Mouse (Mus musculus): Measurements from ENCODE around the gene Med8.
A peak's percentile ranks its signal among the peaks of the same experiment; 100 is the strongest.

Gene Med8

DNA sequence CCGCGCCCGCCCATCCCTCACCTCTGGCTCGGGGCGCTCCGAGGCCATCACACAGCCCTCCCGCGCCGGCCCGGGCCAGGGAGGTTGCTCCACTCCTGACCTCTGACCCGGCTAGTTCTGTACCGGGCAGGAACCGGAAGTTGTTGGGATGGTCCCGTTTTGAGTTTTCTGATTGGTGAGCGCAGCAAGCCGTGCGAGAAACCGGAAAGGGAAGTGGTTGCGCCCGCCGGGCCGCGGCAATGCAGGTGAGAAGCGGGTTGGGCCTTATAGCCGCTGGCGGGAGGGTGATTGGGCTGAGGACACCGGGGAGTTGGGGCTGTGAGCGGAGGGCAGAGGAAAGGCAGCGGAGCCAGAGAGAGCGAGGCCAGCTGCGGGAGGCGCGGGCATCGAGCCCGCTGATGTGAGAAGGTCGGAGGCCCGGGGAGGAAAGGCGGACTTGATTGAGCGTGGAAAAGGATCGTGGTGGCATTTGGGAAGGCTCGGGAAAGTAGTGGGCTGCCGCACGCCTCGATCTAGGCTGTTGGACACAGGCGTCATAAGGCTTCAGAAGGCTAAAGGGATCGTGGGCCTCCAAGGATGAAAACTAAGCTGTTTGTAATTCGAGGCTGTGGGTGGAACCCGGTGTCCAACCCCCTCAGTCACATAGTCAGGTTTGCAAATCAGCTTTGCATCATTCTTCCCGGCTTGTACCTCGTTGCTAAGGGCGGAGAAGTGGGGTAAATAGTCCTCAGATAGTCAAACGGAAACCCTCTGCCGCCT, at the start of gene Med8, which contains the start of gene Szt2:
TSS of gene Med8 (plus strand) at position 196 of the 759 bp plus-strand sequence.
TSS of gene Szt2 (minus strand) at position 132 of the 759 bp plus-strand sequence.
- DNase-seq (ENCODE audit: low read depth): peak; percentile 96

DNA sequence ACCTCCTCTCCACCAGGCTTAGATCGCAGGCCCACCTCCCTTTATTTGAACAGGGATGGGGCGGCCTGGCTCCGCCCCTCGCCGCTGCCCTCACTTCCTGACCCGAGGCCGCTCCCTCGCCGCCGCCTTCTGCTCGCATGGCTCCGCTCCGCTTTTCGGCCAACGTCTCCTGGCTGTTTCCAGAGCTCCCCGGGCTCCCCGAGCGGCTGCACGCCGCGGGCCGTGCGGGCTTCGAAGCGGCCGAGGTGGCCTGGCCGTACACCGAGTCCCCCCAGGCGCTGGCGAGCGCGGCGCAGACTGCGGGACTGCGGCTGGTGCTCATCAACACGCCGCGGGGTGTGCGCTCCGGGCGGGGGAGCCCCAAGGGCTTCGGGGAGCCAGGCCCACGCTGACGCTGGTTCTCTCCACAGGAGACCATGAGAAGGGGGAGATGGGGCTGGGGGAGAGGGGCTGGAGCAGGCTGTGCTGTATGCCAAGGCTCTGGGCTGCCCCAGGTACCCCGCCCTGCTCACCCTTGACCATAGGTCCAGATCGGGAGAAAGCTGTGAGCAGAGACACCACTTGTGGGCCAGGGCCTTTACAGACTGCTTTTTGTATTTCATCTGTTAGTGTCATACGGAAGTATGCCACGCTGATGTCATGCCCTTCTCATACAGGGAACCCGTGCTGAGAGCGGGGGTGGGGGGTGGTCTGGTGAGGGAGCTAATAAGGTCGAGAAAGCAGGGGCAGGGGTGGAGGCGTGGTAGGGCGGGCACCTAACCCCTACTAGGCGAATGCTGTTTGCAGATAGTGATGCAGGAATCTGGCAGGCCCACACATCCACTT, 49.0 kb upstream of the Med8 start:
- DNase-seq (ENCODE audit: low read depth): peak; percentile 78

DNA sequence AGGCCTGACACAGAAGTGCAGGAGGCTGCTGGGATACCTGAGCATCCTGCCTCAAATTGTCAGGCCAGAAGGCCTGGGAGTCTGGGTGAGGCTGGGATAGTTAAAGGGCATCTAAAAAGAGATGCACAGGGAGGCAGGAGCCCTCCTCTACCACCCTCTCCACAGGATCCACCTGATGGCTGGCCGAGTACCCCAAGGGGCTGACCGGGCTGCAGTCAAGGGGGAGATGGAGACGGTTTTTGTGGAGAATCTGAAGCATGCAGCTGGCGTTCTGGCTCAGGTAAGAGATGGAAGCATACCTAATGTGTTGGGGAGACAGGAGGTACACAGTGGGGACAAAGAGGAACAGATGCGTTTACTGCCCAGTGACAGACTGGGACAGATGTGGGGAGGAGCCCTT, 47.7 kb upstream of the Med8 start:
- DNase-seq (ENCODE audit: low read depth): no peak

DNA sequence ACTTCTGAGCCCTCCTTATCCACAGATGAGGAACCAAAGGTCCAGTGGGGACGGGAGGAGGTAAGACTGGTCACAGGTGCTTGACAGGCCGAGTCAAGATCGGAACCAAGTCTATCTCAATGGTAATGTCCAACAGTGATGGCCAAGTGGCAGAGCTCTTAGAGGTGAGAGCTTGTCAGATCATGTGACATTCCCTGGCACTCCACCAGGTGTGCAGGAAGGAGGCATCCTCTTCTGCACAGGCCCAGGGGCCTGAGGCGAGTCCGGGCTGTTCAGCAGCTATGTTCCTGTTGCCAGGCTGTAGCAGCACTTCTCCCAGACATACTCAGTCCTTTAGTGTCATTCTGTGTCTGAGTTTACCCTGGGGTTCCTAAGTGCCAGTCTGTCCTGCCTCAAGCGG, 46.3 kb upstream of the Med8 start:
- no peak for DNase-seq (ENCODE audit: low read depth)

DNA sequence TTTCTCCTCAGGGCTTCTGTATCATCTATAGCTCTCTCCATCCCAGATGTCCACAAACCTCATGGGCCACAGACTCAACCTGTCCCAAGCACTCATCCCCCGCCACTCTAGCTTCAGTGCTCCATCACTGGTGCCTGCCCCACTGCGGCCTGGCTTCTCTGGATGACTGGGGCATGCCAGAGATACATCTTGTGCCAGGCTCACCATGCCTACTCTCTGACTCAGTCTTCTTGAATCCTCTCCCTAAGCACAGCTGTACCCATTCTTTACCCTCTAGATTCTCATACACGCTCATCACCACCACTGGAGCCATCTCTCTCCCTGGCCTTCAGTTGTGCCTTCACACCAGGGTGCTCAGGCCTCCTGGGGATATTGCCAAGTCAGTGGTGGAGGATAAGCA, 45.2 kb upstream of the Med8 start:
- DNase-seq (ENCODE audit: low read depth): no peak

DNA sequence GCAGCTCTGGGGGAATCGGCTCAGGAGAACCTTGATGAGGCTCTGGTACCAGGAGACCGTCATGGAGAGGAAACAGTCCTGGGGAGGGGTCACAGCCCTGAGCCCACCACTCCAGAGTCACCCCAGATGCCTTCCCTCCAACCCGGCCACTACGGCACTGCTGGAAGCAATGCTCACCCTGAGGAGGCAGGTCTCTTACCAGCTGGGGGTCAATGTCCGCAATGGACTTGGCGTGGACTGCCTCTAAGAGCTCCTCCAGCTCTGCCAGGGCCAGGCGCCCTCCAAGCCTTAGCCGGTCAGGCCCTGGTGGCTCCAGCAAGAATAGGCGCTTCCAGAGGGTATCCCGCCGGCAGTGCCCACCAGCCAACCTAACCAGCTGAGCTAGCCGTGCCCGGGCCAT, 44.5 kb upstream of the Med8 start:
- DNase-seq (ENCODE audit: low read depth): no peak

DNA sequence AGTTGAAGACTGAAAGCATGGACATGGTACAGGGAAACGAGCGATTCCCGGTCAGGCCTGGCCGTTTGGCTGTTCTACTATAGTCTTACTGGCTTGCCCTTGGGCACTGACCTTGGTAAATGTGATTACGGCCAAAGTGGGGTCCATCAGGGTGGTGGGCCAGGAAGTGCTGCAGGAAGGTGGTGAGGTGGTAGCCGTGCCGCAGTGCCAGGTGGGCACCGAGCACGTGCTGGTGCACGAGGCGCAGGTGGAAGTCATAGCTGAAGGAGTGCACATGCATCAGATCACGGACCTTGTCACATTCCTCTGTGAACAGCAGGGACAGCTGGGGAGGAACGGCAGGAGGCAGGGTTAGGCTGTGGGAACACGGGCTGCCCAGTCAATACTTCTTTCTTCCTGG, 43.1 kb upstream of the Med8 start:
- DNase-seq (ENCODE audit: low read depth): no peak

DNA sequence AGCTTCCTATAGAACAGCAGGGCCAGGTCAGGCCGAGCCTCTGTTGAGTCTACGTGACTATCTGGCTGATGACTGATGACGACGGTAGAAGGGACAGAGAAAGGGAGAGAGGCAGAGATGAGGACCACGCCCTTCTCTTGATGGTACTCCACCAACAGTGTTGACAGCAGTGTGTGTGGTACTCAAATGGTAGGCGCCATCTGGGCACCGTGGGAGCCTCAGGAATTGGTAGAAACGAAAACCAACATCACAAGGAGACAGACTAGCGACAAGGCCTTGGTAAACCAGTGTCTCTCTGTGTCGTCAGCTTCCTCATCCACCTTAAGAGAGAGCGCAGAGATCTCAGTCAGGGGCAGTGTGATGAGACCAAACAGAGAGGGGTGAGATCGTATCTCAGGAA, 41.6 kb upstream of the Med8 start:
- no peak for DNase-seq (ENCODE audit: low read depth)

DNA sequence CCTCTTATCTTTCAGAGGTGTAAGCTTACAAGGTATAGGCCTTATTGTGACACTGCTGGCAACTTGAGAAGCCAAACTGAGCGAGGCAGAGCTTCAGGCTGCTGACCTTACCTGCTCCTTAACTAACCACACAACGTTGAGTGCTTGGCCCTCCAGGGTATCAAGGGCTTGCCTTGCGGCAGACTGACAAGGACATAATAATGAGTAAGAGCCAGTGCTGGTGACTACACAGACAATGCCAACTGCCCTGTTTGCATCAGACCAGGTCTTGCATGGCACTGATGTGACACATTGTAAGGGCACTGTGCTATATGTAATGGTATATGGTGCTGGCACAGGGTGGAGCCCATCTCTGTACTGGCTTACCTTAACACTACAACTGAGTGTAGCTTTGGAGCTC, 40.5 kb upstream of the Med8 start:
- no peak for DNase-seq (ENCODE audit: low read depth)

DNA sequence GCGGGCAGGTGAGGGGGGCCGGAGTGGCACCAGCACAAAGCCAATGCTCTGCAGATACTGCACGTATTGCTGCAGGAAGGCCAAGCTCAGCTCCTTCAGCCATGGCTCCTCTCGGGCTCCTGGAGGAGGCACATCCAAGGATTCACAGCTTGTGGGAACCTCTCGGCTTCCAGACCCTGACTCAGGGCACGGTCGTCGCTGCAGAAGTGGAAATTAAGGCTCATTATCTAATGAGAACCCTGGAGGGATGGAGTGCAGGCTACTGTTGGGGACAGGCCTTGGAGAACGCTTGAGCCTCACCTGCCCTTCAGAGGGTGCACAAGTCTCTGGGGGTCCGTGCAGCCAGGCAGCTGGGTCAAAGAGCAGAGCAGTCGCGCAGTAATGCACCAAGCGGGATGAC, 37.3 kb upstream of the Med8 start:
- no peak for DNase-seq (ENCODE audit: low read depth)

DNA sequence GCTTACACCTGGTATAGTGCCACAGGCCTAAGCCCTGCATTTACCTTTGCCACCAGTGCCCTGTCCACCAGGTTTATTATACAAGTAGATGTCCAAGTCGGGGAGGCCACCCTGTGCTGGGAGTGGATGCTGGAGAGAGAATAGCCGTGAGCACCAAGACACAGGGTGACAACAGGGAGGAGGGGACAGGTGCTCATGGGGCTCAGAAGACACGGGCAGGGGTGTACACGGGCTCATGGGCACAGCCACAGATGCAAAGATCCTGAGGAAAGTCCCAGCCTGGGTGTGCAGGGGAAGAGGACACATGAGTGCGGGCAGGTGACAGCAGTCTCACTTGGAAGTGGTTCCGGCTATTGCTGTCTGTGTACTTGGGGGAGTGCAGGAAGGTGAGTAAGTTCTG, 33.1 kb upstream of the Med8 start:
- DNase-seq (ENCODE audit: low read depth): no peak

DNA sequence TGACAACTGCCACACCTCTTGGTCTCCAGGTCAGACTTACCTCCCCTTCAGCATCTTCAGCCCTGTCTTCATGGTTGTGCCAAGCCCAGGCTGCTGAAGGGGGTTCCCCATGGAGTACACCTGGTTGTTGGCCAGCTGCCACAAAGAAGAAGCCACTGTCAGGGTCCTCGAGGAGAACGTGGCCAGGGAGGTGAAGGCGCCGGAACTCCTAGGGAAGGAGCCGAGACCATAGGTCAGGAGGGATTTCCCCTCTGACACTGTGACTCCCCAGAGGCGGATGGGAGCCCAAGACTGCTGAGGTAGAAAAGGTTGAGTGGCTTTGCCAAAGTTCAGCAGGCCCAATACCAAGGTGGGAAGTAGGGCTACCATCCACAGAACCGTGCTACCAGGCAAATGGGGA, 25.9 kb upstream of the Med8 start:
- no peak for DNase-seq (ENCODE audit: low read depth)

DNA sequence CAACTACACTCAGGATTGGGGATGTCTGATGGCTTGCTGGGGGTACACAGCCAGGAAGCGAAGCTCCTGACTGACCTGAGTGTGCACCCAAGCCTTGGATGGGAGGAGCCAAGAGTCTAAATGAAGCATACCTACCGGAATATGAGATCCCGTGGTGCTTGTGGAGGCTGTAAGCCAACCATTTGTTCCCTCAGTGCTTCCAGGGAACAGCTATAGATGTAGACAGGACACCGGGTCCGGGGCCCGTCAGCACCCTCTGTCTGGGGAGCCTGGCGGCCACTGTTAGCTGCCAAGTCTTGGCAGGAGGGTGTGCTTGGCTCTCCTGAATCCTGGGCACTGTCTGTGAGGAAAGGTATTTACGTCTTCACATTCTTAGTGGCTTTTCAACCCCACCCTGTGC, 21.8 kb upstream of the Med8 start:
- no peak for DNase-seq (ENCODE audit: low read depth)

DNA sequence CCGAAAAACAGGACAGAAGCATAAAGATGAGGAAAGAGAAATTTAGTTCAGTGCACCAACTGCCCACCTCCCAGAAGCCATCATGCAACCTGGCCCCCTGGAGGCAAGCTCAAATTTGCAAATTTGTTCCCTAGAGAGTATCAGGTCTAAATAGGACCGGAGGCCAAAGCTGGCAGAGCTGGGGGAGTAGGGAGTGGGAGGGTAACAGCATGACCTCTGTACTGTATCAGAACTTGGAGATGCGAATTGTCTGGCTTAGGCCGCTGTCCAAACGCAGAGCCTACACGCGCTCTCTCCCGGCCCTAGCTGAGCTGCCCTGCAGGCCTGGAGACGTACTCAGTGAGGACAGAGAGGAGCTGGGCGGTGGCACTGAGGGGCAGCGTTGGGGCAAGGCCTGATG, 19.0 kb upstream of the Med8 start:
- no peak for DNase-seq (ENCODE audit: low read depth)

DNA sequence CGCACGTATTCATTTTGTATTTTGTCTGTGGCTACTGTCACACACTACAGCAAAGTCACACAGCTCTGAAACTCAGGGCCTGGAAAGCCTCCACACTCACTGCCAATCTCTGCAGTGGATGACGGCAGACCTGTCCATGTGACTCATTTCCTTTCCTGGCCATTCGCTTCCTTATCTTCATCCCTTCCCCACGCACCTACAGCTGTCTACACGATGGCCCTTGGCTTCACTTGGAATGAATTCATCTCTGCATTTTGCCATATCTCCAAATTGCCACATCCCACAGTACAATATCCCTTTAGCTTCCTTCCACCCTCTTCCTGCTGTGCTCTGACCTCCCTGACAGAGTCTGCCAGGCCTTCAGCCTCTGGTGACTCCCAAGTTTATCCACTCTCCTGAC, 14.6 kb upstream of the Med8 start:
- peak; percentile 15 for DNase-seq (ENCODE audit: low read depth)

DNA sequence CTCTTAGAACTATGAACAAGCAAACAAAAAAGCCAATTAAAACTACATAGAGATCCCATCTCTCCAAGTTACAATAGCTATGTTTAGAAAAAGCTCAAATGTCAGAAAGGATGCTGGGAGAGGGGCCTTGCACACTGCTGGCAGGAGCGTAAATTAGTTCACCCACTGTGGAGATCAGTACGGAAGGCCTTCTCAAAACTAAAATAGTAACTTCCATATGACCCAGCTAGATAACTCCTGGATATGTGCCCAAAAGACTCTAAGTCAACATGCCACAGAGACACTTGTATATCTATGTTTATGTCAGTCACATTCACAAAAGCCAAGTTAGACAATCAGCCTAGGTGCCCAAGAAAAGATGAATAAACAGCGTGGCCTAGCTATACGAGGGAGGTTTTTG, 13.8 kb upstream of the Med8 start:
- no peak for DNase-seq (ENCODE audit: low read depth)

DNA sequence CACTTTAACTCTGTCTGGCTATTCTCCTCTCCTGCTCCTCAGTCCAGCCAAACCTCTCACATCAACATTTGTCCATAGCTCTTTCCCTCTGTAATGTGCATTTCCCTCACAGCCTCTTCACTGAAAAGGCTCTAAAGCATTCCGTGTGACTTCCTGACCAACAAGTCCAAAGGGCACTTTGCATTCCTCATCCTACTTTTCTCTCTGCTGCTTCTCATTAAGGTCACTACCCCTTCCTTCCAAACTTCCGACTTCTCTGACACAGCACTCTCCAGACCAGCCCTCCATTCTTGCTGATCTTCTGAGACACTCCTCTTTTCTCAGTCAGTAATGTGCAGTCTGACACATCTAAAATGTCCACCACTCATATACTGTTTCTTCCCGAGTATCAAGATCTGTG, 12.7 kb upstream of the Med8 start:
- DNase-seq (ENCODE audit: low read depth): no peak

DNA sequence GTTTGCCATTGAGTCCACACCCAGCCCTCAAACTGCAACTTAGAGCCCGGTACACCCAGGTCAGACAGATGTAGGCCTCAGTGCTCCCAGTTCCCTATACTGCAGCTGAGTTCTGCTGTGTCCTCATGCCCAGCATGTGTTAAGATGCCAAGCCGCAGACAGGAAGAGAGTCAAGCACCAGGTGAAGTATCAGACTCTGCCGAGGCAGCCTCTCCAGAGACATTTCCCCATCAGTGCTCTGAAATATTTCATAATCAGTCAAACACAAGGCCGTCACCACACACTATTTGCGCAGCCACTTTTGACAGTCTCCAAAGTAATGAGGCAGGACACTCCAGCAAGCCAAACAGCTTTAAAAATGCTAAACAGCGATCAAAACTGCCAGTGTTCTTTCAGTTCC, 10.7 kb upstream of the Med8 start:
- DNase-seq (ENCODE audit: low read depth): no peak

DNA sequence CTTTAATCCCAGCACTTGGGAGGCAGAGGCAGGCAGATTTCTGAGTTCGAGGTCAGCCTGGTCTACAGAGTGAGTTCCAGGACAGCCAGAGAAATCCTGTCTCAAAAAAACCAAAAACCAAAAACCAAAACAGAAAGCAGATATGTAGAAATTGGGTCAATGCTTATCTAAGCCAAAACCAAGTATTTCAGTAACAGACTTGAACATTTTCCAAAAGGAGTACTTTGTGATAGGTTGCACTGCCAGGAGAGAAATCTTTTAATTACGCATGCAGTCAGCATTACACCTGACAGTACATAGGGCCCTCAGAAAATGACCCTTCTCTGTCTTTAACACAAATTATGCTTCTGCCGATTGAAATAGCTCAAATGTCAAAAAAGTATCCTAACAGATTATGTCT, 7.7 kb upstream of the Med8 start:
- DNase-seq (ENCODE audit: low read depth): no peak

DNA sequence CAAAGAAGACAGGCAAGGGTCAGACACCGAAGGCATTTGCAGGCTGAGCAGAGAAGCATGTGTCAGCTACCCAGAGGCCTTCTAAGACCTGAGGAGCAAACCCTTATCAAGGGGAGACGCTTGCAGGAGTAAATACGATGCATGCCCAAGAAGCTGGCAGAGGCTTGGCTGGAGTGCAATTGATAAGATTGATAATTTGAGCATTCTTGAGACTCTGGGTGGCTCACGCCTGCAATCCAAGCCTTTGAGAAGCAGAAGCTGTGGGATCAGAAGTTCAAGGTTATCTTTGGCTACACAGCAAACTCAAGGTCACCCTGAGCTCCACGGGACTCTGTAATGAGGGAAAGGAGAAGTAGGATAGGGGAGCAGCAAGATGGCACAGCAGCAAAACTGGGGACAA, 7.2 kb upstream of the Med8 start:
- no peak for DNase-seq (ENCODE audit: low read depth)

DNA sequence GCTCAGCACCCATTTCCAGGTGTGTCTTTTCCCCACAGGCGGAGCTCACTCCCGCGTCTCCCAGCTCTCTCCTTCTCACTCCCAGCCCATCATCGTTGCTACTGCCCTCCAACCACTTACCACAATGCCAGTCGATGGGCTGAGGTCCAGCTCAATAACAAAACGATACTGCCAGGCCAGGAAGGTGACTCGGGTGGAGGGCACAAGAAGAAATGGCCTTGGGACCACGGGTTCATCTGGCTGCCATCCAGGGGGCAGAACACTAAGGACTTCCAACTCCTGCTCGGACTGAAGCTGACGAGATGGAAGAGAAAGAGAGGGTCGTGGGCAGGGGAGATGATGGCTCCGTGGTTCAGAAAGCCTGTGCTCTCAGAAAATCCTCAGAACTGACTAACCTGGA, 6.4 kb upstream of the Med8 start:
- DNase-seq (ENCODE audit: low read depth): no peak

DNA sequence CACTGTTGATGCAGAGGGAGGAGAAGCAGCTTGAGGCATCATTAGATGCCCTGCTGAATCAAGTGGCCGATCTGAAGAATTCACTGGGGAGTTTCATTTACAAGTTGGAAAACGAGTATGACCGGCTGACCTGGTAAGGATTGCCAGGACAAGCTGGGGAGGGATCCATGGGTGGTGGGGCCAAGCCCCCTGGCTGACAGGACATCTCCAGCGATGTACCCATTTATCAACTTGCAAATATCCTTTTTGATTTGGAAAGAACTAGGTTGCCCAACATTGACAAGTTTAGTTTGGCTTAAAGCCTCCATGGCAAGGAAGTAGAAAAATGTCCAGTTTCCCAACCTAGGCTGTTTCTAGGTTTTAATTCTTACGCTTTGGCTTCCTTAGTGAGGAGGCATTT, 1.7 kb downstream of the Med8 start:
- no peak for DNase-seq (ENCODE audit: low read depth)

DNA sequence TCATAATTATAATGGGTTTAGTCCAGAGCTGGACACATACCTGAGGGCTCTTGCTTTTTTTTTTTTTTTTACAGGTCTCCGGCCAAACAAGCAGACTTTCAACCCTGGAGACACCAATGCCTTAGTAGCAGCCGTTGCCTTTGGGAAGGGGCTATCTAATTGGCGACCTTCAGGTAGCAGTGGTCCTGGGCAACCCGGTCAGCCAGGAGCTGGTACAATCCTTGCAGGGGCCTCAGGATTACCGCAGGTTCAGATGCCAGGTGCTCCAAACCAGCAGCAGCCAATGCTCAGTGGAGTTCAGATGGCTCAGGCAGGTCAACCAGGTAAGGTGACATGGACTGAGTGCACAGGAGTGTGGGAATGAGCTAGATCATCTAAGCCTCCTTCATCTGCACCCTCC, 4.4 kb downstream of the Med8 start:
- DNase-seq (ENCODE audit: low read depth): no peak

DNA sequence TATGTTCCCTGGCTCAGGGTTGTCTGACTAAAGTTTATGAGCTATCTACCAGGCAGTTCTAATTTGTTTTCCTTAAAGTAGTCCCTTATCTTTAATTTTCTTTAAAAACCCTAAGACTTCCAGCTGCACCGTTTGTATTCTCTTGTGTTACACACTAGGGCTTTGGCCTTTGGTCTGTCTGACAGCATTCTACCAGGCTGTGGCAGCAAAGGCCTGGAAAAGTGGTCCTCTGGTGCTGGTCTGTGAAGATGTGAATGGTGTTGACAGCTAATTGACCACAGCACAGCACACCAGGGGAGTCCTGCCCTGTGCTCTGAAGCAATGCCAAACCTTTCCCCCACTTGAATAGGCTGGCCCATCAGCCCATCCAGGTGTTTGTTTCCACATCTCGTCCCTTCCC, 6.6 kb downstream of the Med8 start:
- DNase-seq (ENCODE audit: low read depth): no peak
